In the genomic region with DNA sequence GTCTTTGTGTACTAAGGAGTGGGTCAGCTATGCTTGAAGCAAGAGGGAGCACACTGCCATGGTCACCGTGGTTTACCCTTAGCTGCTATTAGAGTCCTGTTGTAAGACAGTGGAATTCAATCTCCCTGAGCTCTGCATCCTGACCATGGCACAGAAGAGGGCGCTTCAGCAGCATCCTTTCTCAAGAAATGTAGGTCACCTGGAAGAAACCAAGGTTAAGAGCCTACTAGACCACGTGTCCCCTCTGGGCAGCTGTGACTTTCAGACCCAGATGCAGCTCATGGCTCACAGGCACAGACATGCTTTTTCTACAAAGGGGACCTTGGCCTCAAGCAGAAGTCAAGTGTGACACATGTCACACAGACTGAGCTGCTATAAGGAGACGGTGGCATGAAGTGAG, we compare ENCODE assay signal across 12 mouse cellular contexts. TPM values are rescaled to one million over a fixed set of nuclear protein-coding genes. Genes with fewer than 3 reads are reported as not detected.
DNase-seq lines count a peak whose midpoint lies in the region; ATAC-seq and TF ChIP-seq lines count a peak whose summit lies in the region.
"Had no signal": no experiment of that assay in that cellular context is flagged by ENCODE, and none has a peak within 500 bp of the region (broad histone marks: within the 10 kb centered on the region; RNA-seq: fewer than 3 reads in every experiment).

No protein-coding gene starts in this region.

- peak; percentile 11 for DNase-seq in cerebellum, adult 8-10 months
- no peak for DNase-seq in cerebellum, adult 9-10 months
- peak; percentile 15 for DNase-seq in kidney, postnatal 0 days (ENCODE audit: low spot score)
- no peak for DNase-seq in kidney, adult 11 months
- peak; percentile 66 for DNase-seq in brain, adult 2 months (ENCODE audit: low read depth, low spot score)
- peak; percentile 55 for DNase-seq in thymus, postnatal 14 days
- no peak for DNase-seq in ovary, postnatal 10 days (ENCODE audit: low spot score)
- DNase-seq: embryo, embryonic 11 days; heart, adult 18-20 months; lung, adult 18-20 months; right cerebral cortex, adult 18-20 months had no signal

- H3K4me2 ChIP-seq in kidney, postnatal 0 days (ENCODE audit: low read length), result no peak overlapping the region
- H3K4me2 ChIP-seq in intestine, embryonic 16.5 days (ENCODE audit: low read depth, low read length), result no peak overlapping the region

- no peaks in the 10 kb centered on the region for H3K27me3 ChIP-seq in kidney, postnatal 0 days (ENCODE audit: insufficient read depth, low read length)
- H3K27me3 ChIP-seq in intestine, embryonic 16.5 days (replicated peaks; ENCODE audit: control insufficient read depth, insufficient read depth, low read length), result no peaks in the 10 kb centered on the region

- no peak overlapping the region for H3K4me3 ChIP-seq in kidney, postnatal 0 days (replicated peaks; ENCODE audit: low read depth, low read length)
- H3K4me3 ChIP-seq in intestine, embryonic 16.5 days (ENCODE audit: low read length), result no peak overlapping the region

- no peaks in the 10 kb centered on the region for H3K4me1 ChIP-seq in kidney, postnatal 0 days (replicated peaks; ENCODE audit: insufficient read depth, low read length)
- H3K4me1 ChIP-seq in intestine, embryonic 16.5 days (ENCODE audit: control insufficient read depth, insufficient read depth, low read length), result peaks cover 2% of the 10 kb centered on the region; the same call in 1 of the 2 replicates

- H3K9ac ChIP-seq in kidney, postnatal 0 days (ENCODE audit: low read depth, low read length), result no peak overlapping the region
- no peak overlapping the region for H3K9ac ChIP-seq in intestine, embryonic 16.5 days (ENCODE audit: low read depth, low read length)

- no peak overlapping the region for H3K27ac ChIP-seq in kidney, postnatal 0 days
- H3K27ac ChIP-seq in intestine, embryonic 16.5 days (ENCODE audit: low read length), result no peak overlapping the region

- 43% methylated on average over 4 of the region's 4 CpGs for WGBS in kidney, postnatal 0 days
- 47% methylated on average over 4 of the region's 4 CpGs for WGBS in intestine, embryonic 16.5 days

- H3K36me3 ChIP-seq in kidney, postnatal 0 days (ENCODE audit: insufficient read depth, low read length), result no peaks in the 10 kb centered on the region
- H3K36me3 ChIP-seq in intestine, embryonic 16.5 days (ENCODE audit: control insufficient read depth, insufficient read depth, low read length), result no peaks in the 10 kb centered on the region

- 0 out of 2 replicates have a peak, but pooled peaks have one; percentile 33 for ATAC-seq in kidney, postnatal 0 days (replicated peaks; ENCODE audit: low FRiP score, low read depth)
- ATAC-seq in intestine, embryonic 16.5 days, result no peak

- H3K9me3 ChIP-seq in kidney, postnatal 0 days (replicated peaks; ENCODE audit: low read length), result no peaks in the 10 kb centered on the region
- H3K9me3 ChIP-seq in intestine, embryonic 16.5 days (ENCODE audit: control insufficient read depth, low read length), result no peaks in the 10 kb centered on the region

- peak; percentile 43; the same call in 1 of the 2 replicates for TF ChIP-seq CTCF in kidney, postnatal 0 days (IDR thresholded peaks at IDR 0.05; ENCODE audit: low read depth)

RNA-seq across cellular contexts. Expression of a gene that starts 27.5 kb away (rescaled TPM):
- polyA plus RNA-seq in kidney, postnatal 0 days (2015; fragmentation: Nextera tagmentation; extraction: Ambion mirVana), result 8.4 and 8.8 TPM in 2 replicates
- polyA plus RNA-seq in intestine, embryonic 16.5 days (2015; fragmentation: Nextera tagmentation; extraction: Ambion mirVana), result 5.3 and 5.5 TPM in 2 replicates

Comparison
In these comparisons a context has a peak if more than half of its experiments do, and no peak if none do; other contexts are left out.
1. DNase-seq: peak in cerebellum, adult 8-10 months (single experiment), kidney, postnatal 0 days (single experiment), brain, adult 2 months (single experiment) and thymus, postnatal 14 days (single experiment); none in cerebellum, adult 9-10 months (single experiment), kidney, adult 11 months (single experiment) and ovary, postnatal 10 days (single experiment).